Mouse (Mus musculus) liver, embryonic 16.5 days (tissue): ENCODE measurements around the gene Gm21719. TPM values are rescaled to one million over a fixed set of nuclear protein-coding genes. Genes with fewer than 3 reads are reported as not detected.
"Not testable (repeated sequence)": the region's sequence is repeated elsewhere in the genome, so short reads cannot be mapped to it uniquely, and the experiment has no call there.

Source experiments
- ATAC-seq: fragments of 200-750 bp; cut with Nextera tagmentation; 2 replicates; pipeline ENCODE4 v1.8.0; 2017; ENCODE audit warnings: low read depth, mild to moderate bottlenecking, moderate number of reproducible peaks, moderate library complexity
- H3K27ac ChIP-seq: fragments of 300-500 bp; sonication (generic); 2 replicates; pipeline ENCODE4 v1.5.1; 2014; ENCODE audit warnings: mild to moderate bottlenecking, low read length
- H3K27me3 ChIP-seq: fragments of 300-500 bp; sonication (generic); 2 replicates; pipeline ENCODE4 v1.6.1; 2014; ENCODE audit warnings: low read depth, low read length, mixed read lengths; ENCODE audit not compliant: control insufficient read depth, insufficient read depth
- H3K36me3 ChIP-seq: fragments of 300-500 bp; sonication (generic); 2 replicates; pipeline ENCODE4 v1.6.1; 2014; ENCODE audit warnings: mild to moderate bottlenecking; ENCODE audit not compliant: control insufficient read depth, insufficient read depth
- H3K4me1 ChIP-seq: fragments of 300-500 bp; sonication (generic); 2 replicates; pipeline ENCODE4 v1.6.1; 2014; ENCODE audit warnings: low read depth, low read length, mixed read lengths; ENCODE audit not compliant: control insufficient read depth
- H3K4me2 ChIP-seq: fragments of 300-500 bp; sonication (generic); 2 replicates; pipeline ENCODE4 v1.6.1; 2014; ENCODE audit warnings: low read depth, low read length, mixed read lengths
- H3K4me3 ChIP-seq: fragments of 300-500 bp; sonication (generic); 2 replicates; pipeline ENCODE4 v1.5.1; 2014; ENCODE audit warnings: low read depth, mild to moderate bottlenecking, low read length
- H3K9ac ChIP-seq: fragments of 300-500 bp; sonication (generic); 2 replicates; pipeline ENCODE4 v1.6.1; 2014; ENCODE audit warnings: low read depth, low read length
- H3K9me3 ChIP-seq: fragments of 300-500 bp; sonication (generic); replicated peaks from 2 replicates; pipeline ENCODE4 v1.6.1; 2016; ENCODE audit warnings: low read length; ENCODE audit not compliant: control insufficient read depth
- WGBS: fragments of 180-500 bp; shearing (Covaris S2); extraction: QIAGEN DNeasy Blood & Tissue Kit; methylation state at CpG from one replicate; pipeline ENCODE4 v1.1.7; 2014; ENCODE audit not compliant: insufficient replicate concordance; 5-methylcytosine and 5-hydroxymethylcytosine counted together
- polyA plus RNA-seq: library from polyadenylated mRNA; unstranded; fragments of >200 nt; fragmentation: Nextera tagmentation; extraction: Ambion mirVana; gene quantifications from 2 replicates; pipeline ENCODE4 v1.2.1, GENCODE M21; 2015

Gm21719 gene
- not detected in 2 replicates for polyA plus RNA-seq

- not testable (repeated sequence) for H3K36me3 ChIP-seq, H3K4me2 ChIP-seq, H3K4me3 ChIP-seq, H3K27ac ChIP-seq, H3K9ac ChIP-seq, H3K4me1 ChIP-seq, H3K27me3 ChIP-seq, H3K9me3 ChIP-seq, ATAC-seq
- no CpG with 5 or more reads among the region's 1 CpGs for WGBS
Measured at GRCm38 (mm10) chrY:6682772-6683171, at the start of gene Gm21719. TSS of gene Gm21719 (minus strand) at chrY:6682872.

Other genes starting within 250 kb of the Gm21719 start
- not detected in 2 replicates for gene Gm28919, start 99.3 kb downstream of the Gm21719 start, polyA plus RNA-seq
- gene Gm20830, start 235.4 kb upstream of the Gm21719 start, polyA plus RNA-seq = not detected in 2 replicates